Mouse (Mus musculus) embryonic fibroblast, embryonic 13.5 days (primary cell): ENCODE results near the gene Pithd1.
"Not testable (repeated sequence)": the region's sequence is repeated elsewhere in the genome, so short reads cannot be mapped to it uniquely, and the experiment has no call there.

Experiments used
- CTCF ChIP-seq: IDR thresholded peaks from 2 replicates; pipeline ENCODE4 v1.5.1; 2011; ENCODE audit warnings: mild to moderate bottlenecking, control low read depth, low read length, moderate library complexity, borderline replicate concordance; ENCODE audit not compliant: insufficient read depth
- POLR2A ChIP-seq: IDR thresholded peaks from 2 replicates; pipeline ENCODE4 v1.6.1; 2011; ENCODE audit warnings: low read depth, mild to moderate bottlenecking, control low read depth, low read length, moderate library complexity

DNA sequence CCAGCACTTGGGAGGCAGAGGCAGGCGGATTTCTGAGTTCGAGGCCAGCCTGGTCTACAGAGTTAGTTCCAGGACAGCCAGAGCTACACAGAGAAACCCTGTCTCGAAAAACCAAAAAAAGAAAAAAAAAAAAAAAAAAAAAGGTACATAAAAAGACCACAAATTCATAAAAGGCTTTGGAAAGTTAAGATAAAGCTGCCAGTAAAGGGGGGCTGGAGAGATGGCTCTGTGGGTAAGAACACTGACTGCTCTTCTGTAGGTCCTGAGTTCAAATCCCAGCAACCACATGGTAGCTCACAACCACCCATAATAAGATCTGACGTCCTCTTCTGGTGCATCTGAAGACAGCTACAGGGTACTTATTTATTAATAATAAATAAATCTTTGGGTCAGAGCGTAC is 6.8 kb downstream of the Pithd1 start:
- TF ChIP-seq CTCF, POLR2A: not testable (repeated sequence)
